Mouse (Mus musculus) embryonic facial prominence, embryonic 13.5 days (tissue): ENCODE results near the gene Elp4. TPM values are rescaled to one million over a fixed set of nuclear protein-coding genes. Genes with fewer than 3 reads are reported as not detected.

Experiments
- ATAC-seq: fragments of 200-750 bp; cut with Nextera tagmentation; 2 replicates; pipeline ENCODE4 v1.8.0; 2017; ENCODE audit warnings: low read depth; ENCODE audit not compliant: insufficient number of reproducible peaks, insufficient read depth, low FRiP score, low TSS enrichment
- H3K27ac ChIP-seq: fragments of 300-500 bp; sonication (generic); 2 replicates; pipeline ENCODE4 v1.5.1; 2015; ENCODE audit warnings: moderate library complexity, mild to moderate bottlenecking, inconsistent platforms
- H3K27me3 ChIP-seq: fragments of 300-500 bp; sonication (generic); 2 replicates; pipeline ENCODE4 v1.6.1; 2015; ENCODE audit warnings: mild to moderate bottlenecking, inconsistent platforms
- H3K36me3 ChIP-seq: fragments of 300-500 bp; sonication (generic); 2 replicates; pipeline ENCODE4 v1.6.1; 2015; ENCODE audit warnings: mild to moderate bottlenecking, inconsistent platforms
- H3K4me1 ChIP-seq: fragments of 300-500 bp; sonication (generic); 2 replicates; pipeline ENCODE4 v1.6.1; 2015; ENCODE audit warnings: inconsistent platforms
- H3K4me2 ChIP-seq: fragments of 300-500 bp; sonication (generic); 2 replicates; pipeline ENCODE4 v1.6.1; 2015; ENCODE audit warnings: moderate library complexity, mild to moderate bottlenecking, inconsistent platforms
- H3K4me3 ChIP-seq: fragments of 300-500 bp; sonication (generic); 2 replicates; pipeline ENCODE4 v1.5.1; 2015; ENCODE audit warnings: mild to moderate bottlenecking, inconsistent platforms
- H3K9ac ChIP-seq: fragments of 300-500 bp; sonication (generic); 2 replicates; pipeline ENCODE4 v1.6.1; 2015; ENCODE audit warnings: mild to moderate bottlenecking, inconsistent platforms
- H3K9me3 ChIP-seq: fragments of 300-500 bp; sonication (generic); 2 replicates; pipeline ENCODE4 v1.6.1; 2016; ENCODE audit warnings: inconsistent platforms
- whole genome bisulfite sequencing: fragments of 180-500 bp; shearing (Covaris S2); methylation state at CpG from one replicate; pipeline ENCODE4 v1.1.7; 2015; ENCODE audit warnings: mixed read lengths; 5-methylcytosine and 5-hydroxymethylcytosine counted together
- polyA plus RNA-seq: library from polyadenylated mRNA; unstranded; fragments of >200 nt; fragmentation: Nextera tagmentation; extraction: Ambion mirVana; gene quantifications from 2 replicates; pipeline ENCODE4 v1.2.1, GENCODE M21; 2015

Gene Elp4
- polyA plus RNA-seq, 1 experiment from 2014 or later, result 38.9 TPM

GRCm38 (mm10) chr2:105673054-105673453, 231.3 kb downstream of the Elp4 start:
- Histone ChIP-seq H3K4me3 (no peak overlapping the region), H3K27ac (no peak overlapping the region), H3K36me3 (no peaks in the 10 kb centered on the region), H3K4me2 (no peak overlapping the region; the same call in 1 of the 2 replicates), H3K9ac (no peak overlapping the region), H3K4me1 (peaks cover 40% of the 10 kb centered on the region), H3K9me3 (no peaks in the 10 kb centered on the region), H3K27me3 (peaks cover 100% of the 10 kb centered on the region)
- ATAC-seq, result no peak
- 1% methylated on average over 6 of the region's 6 CpGs for WGBS

- Histone ChIP-seq H3K4me1 (peaks cover 40% of the 10 kb centered on the region), H3K9me3 (no peaks in the 10 kb centered on the region), H3K4me2 (no peak overlapping the region; the same call in 1 of the 2 replicates), H3K27me3 (peaks cover 100% of the 10 kb centered on the region), H3K27ac (no peak overlapping the region), H3K9ac (no peak overlapping the region), H3K36me3 (no peaks in the 10 kb centered on the region), H3K4me3 (no peak overlapping the region; the same call in 1 of the 2 replicates)
- 1% methylated on average over 16 of the region's 16 CpGs for WGBS
- no peak for ATAC-seq
These were observed 231.8 kb downstream of the Elp4 start for GRCm38 (mm10) chr2:105672596-105672960.

- ATAC-seq, result no peak
- Histone ChIP-seq H3K9ac (no peak overlapping the region), H3K4me1 (peaks cover 40% of the 10 kb centered on the region), H3K9me3 (no peaks in the 10 kb centered on the region), H3K4me2 (no peak overlapping the region; the same call in 1 of the 2 replicates), H3K27me3 (peaks cover 100% of the 10 kb centered on the region), H3K4me3 (no peak overlapping the region; the same call in 1 of the 2 replicates), H3K36me3 (no peaks in the 10 kb centered on the region), H3K27ac (no peak overlapping the region)
- 2% methylated on average over 25 of the region's 25 CpGs for WGBS
These were observed 232.4 kb downstream of the Elp4 start for GRCm38 (mm10) chr2:105671798-105672595.

- WGBS, result 4% methylated on average over 9 of the region's 9 CpGs
- H3K27ac ChIP-seq, result no peak overlapping the region
- no peak overlapping the region for H3K9ac ChIP-seq
- no peak overlapping the region for H3K4me2 ChIP-seq
- no peaks in the 10 kb centered on the region for H3K9me3 ChIP-seq
- H3K27me3 ChIP-seq, result peaks cover 100% of the 10 kb centered on the region
- no peak for ATAC-seq
- H3K4me3 ChIP-seq, result no peak overlapping the region
- H3K36me3 ChIP-seq, result no peaks in the 10 kb centered on the region
- peaks cover 35% of the 10 kb centered on the region for H3K4me1 ChIP-seq
These were observed 233.1 kb downstream of the Elp4 start for GRCm38 (mm10) chr2:105671116-105671797.

GRCm38 (mm10) chr2:105670731-105671095, 233.7 kb downstream of the Elp4 start:
- no peak overlapping the region for H3K27ac ChIP-seq
- no peak overlapping the region for H3K4me2 ChIP-seq
- H3K9ac ChIP-seq, result no peak overlapping the region
- no peaks in the 10 kb centered on the region for H3K9me3 ChIP-seq
- H3K27me3 ChIP-seq, result peaks cover 100% of the 10 kb centered on the region
- WGBS, result 3% methylated on average over 6 of the region's 6 CpGs
- no peaks in the 10 kb centered on the region for H3K36me3 ChIP-seq
- peaks cover 30% of the 10 kb centered on the region for H3K4me1 ChIP-seq
- no peak overlapping the region for H3K4me3 ChIP-seq
- ATAC-seq, result no peak

- Histone ChIP-seq H3K4me3 (no peak overlapping the region; the same call in 1 of the 2 replicates), H3K4me2 (0 out of 2 replicates have a peak overlapping the region, but pooled peaks have one; percentile 9), H3K9ac (no peak overlapping the region; the same call in 1 of the 2 replicates), H3K27me3 (peaks cover 100% of the 10 kb centered on the region), H3K4me1 (peaks cover 24% of the 10 kb centered on the region), H3K9me3 (no peaks in the 10 kb centered on the region), H3K36me3 (no peaks in the 10 kb centered on the region), H3K27ac (no peak overlapping the region)
- ATAC-seq, result no peak
- WGBS, result 1% methylated on average over 29 of the region's 29 CpGs
These were observed 234.3 kb downstream of the Elp4 start for GRCm38 (mm10) chr2:105669881-105670730.

- ATAC-seq, result no peak
- H3K4me2 ChIP-seq, result peak overlapping the region; percentile 38
- H3K27me3 ChIP-seq, result peaks cover 100% of the 10 kb centered on the region
- no peak overlapping the region for H3K27ac ChIP-seq
- WGBS, result under 1% methylated on average over 35 of the region's 35 CpGs
- peaks cover 17% of the 10 kb centered on the region for H3K4me1 ChIP-seq
- no peaks in the 10 kb centered on the region for H3K9me3 ChIP-seq
- peak overlapping the region; percentile 6; the same call in 1 of the 2 replicates for H3K4me3 ChIP-seq
- H3K36me3 ChIP-seq, result no peaks in the 10 kb centered on the region
- no peak overlapping the region; the same call in 1 of the 2 replicates for H3K9ac ChIP-seq
These were observed 234.9 kb downstream of the Elp4 start for GRCm38 (mm10) chr2:105669371-105669861.

GRCm38 (mm10) chr2:105668271-105669270, 235.8 kb downstream of the Elp4 start, which contains the start of gene Pax6:
Gene Pax6, plus strand, starts transcription at chr2:105668900.
- peaks cover 15% of the 10 kb centered on the region for H3K4me1 ChIP-seq
- under 1% methylated on average over 44 of the region's 44 CpGs for WGBS
- peak within 1 kb of the TSS; percentile 38 for H3K4me2 ChIP-seq
- no peak within 1 kb of the TSS for H3K27ac ChIP-seq
- H3K9me3 ChIP-seq, result no peaks in the 10 kb centered on the region
- H3K27me3 ChIP-seq, result peaks cover 100% of the 10 kb centered on the region
- H3K4me3 ChIP-seq, result peak within 1 kb of the TSS; percentile 20
- no peak within 1 kb of the TSS; the same call in 1 of the 2 replicates for H3K9ac ChIP-seq
- ATAC-seq, result no peak
- H3K36me3 ChIP-seq, result no peaks in the 10 kb centered on the region

- Histone ChIP-seq H3K4me1 (peaks cover 14% of the 10 kb centered on the region; the same call in 1 of the 2 replicates), H3K27ac (no peak overlapping the region), H3K27me3 (peaks cover 100% of the 10 kb centered on the region), H3K9ac (no peak overlapping the region), H3K9me3 (no peaks in the 10 kb centered on the region), H3K4me2 (no peak overlapping the region), H3K4me3 (no peak overlapping the region), H3K36me3 (no peaks in the 10 kb centered on the region)
- no peak; the same call in 1 of the 2 replicates for ATAC-seq
- 1% methylated on average over 11 of the region's 11 CpGs for WGBS
These were observed 236.8 kb downstream of the Elp4 start for GRCm38 (mm10) chr2:105667626-105667950.
